Mouse (Mus musculus) hindbrain, embryonic 11.5 days (tissue): ENCODE results near the gene Smarcc2. TPM values are rescaled to one million over a fixed set of nuclear protein-coding genes. Genes with fewer than 3 reads are reported as not detected.
A peak's percentile ranks its signal among the peaks of the same experiment; 100 is the strongest.

Source experiments
- ATAC-seq: fragments of 200-750 bp; cut with Nextera tagmentation; 2 replicates; pipeline ENCODE4 v1.8.0; 2017; ENCODE audit warnings: mild to moderate bottlenecking, moderate TSS enrichment, moderate library complexity; ENCODE audit not compliant: low FRiP score
- DNase-seq: peaks from one replicate; pipeline ENCODE4 v3.0.0-alpha.2; 2015; ENCODE audit warnings: low spot score
- H3K27ac ChIP-seq: fragments of 300-500 bp; sonication (generic); 2 replicates; pipeline ENCODE4 v1.5.1; 2014; ENCODE audit warnings: mild to moderate bottlenecking, low read depth, low read length
- H3K27me3 ChIP-seq: fragments of 300-500 bp; sonication (generic); 2 replicates; pipeline ENCODE4 v1.6.1; 2014; ENCODE audit warnings: mild to moderate bottlenecking, low read length, moderate library complexity, mixed read lengths; ENCODE audit not compliant: control insufficient read depth, insufficient read depth
- H3K36me3 ChIP-seq: fragments of 300-500 bp; sonication (generic); 2 replicates; pipeline ENCODE4 v1.6.1; 2014; ENCODE audit warnings: mild to moderate bottlenecking, low read length, moderate library complexity, mixed read lengths; ENCODE audit not compliant: control insufficient read depth, insufficient read depth
- H3K4me1 ChIP-seq: fragments of 300-500 bp; sonication (generic); replicated peaks from 2 replicates; pipeline ENCODE4 v1.6.1; 2014; ENCODE audit warnings: low read length, mixed read lengths; ENCODE audit not compliant: control insufficient read depth, insufficient read depth
- H3K4me2 ChIP-seq: fragments of 300-500 bp; sonication (generic); replicated peaks from 2 replicates; pipeline ENCODE4 v1.6.1; 2014; ENCODE audit warnings: mild to moderate bottlenecking, low read depth, low read length
- H3K4me3 ChIP-seq: fragments of 300-500 bp; sonication (generic); 2 replicates; pipeline ENCODE4 v1.5.1; 2014; ENCODE audit warnings: low read depth, low read length
- H3K9ac ChIP-seq: fragments of 300-500 bp; sonication (generic); 2 replicates; pipeline ENCODE4 v1.6.1; 2014; ENCODE audit warnings: low read depth, low read length
- H3K9me3 ChIP-seq: fragments of 300-500 bp; sonication (generic); 2 replicates; pipeline ENCODE4 v1.6.1; 2016; ENCODE audit warnings: low read length; ENCODE audit not compliant: control insufficient read depth
- WGBS: fragments of 180-500 bp; shearing (Covaris S2); extraction: QIAGEN DNeasy Blood & Tissue Kit; methylation state at CpG from one replicate; pipeline ENCODE4 v1.1.7; 2014; 5-methylcytosine and 5-hydroxymethylcytosine counted together
- polyA plus RNA-seq: library from polyadenylated mRNA; unstranded; fragments of >200 nt; fragmentation: Nextera tagmentation; extraction: Ambion mirVana; gene quantifications from 2 replicates; pipeline ENCODE4 v1.2.1, GENCODE M21; 2014

Gene Smarcc2
- polyA plus RNA-seq, 1 experiment from 2014 or later = 170 TPM

- H3K27ac ChIP-seq = no peak overlapping the region
- DNase-seq (peak; percentile 92), ATAC-seq (peak; percentile 85)
- H3K4me2 ChIP-seq = no peak overlapping the region
- H3K27me3 ChIP-seq = no peaks in the 10 kb centered on the region
- 19% methylated on average over 18 of the region's 18 CpGs for WGBS
- H3K4me1 ChIP-seq = no peaks in the 10 kb centered on the region
- no peak overlapping the region for H3K9ac ChIP-seq
- no peak overlapping the region for H3K4me3 ChIP-seq
- no peaks in the 10 kb centered on the region for H3K9me3 ChIP-seq
- no peaks in the 10 kb centered on the region for H3K36me3 ChIP-seq
Observed at GRCm38 (mm10) chr10:128536266-128536940, 77.4 kb downstream of the Smarcc2 start.

DNA sequence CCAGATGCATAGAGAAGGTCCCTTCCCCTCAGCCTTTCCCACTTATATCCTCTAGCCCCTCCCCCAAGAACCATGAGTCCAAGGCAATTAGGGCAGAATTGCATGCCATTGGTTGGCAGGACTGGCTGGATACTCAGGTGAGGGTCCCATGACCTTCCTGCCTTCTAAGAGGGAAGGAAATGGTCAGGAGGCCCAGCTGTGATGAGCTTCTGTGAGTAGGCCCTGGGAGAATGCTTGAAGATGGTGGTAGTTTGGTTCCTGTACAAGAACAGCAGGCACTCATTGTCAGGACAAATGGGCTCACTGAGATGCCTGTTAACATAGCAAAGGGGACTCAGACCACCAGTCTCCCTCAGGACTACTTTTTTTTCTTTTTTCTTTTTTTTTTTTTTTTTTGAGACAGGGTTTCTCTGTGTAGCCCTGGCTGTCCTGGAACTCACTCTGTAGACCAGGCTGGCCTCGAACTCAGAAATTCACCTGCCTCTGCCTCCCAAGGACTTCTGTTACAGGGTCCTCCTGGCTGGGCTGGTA lies 79.4 kb downstream of the Smarcc2 start:
- ATAC-seq (no peak), DNase-seq (no peak)
- H3K27ac ChIP-seq = no peak overlapping the region
- H3K9ac ChIP-seq = no peak overlapping the region
- H3K36me3 ChIP-seq = no peaks in the 10 kb centered on the region
- no peak overlapping the region for H3K4me2 ChIP-seq
- H3K4me1 ChIP-seq = no peaks in the 10 kb centered on the region
- no peaks in the 10 kb centered on the region for H3K27me3 ChIP-seq
- 86% methylated on average over 1 of the region's 1 CpGs for WGBS
- no peaks in the 10 kb centered on the region for H3K9me3 ChIP-seq
- no peak overlapping the region for H3K4me3 ChIP-seq

Other genes with a start within 250 kb of the Smarcc2 start
- gene Spryd4, start 247.4 kb upstream of the Smarcc2 start, polyA plus RNA-seq = 25.2 and 31.1 TPM in 2 replicates
- gene Mip, start 233.4 kb upstream of the Smarcc2 start, polyA plus RNA-seq = 0.11 TPM in 1 of 2 replicates, not detected in the other
- gene Timeless, start 227.2 kb upstream of the Smarcc2 start, polyA plus RNA-seq = 43.1 and 43.8 TPM in 2 replicates
- 0.17 and 0.36 TPM in 2 replicates for gene Apon, start 205.2 kb upstream of the Smarcc2 start, polyA plus RNA-seq
- not detected in 2 replicates for gene Apof, start 190.6 kb upstream of the Smarcc2 start, polyA plus RNA-seq
- gene Stat2, start 188.7 kb upstream of the Smarcc2 start, polyA plus RNA-seq = 15.4 and 17.3 TPM in 2 replicates
- 0.28 TPM in 1 of 2 replicates, not detected in the other for gene Il23a, start 160.5 kb upstream of the Smarcc2 start, polyA plus RNA-seq
- 30.5 and 31.2 TPM in 2 replicates for gene Pan2, start 155.9 kb upstream of the Smarcc2 start, polyA plus RNA-seq
- 229 and 245 TPM in 2 replicates for gene Cnpy2, start 136.8 kb upstream of the Smarcc2 start, polyA plus RNA-seq
- gene Cs, start 121.5 kb upstream of the Smarcc2 start, polyA plus RNA-seq = 242 and 254 TPM in 2 replicates
- gene Coq10a, start 90.3 kb upstream of the Smarcc2 start, polyA plus RNA-seq = 23.8 and 24.5 TPM in 2 replicates
- 9.5 and 12.3 TPM in 2 replicates for gene Ankrd52, start 82.1 kb upstream of the Smarcc2 start, polyA plus RNA-seq
- gene Slc39a5, start 58.0 kb upstream of the Smarcc2 start, polyA plus RNA-seq = not detected in 2 replicates
- 125 and 130 TPM in 2 replicates for gene Nabp2, start 47.8 kb upstream of the Smarcc2 start, polyA plus RNA-seq
- 44.2 and 44.7 TPM in 2 replicates for gene Rnf41, start 47.6 kb upstream of the Smarcc2 start, polyA plus RNA-seq
- gene Myl6, start 34.9 kb downstream of the Smarcc2 start, polyA plus RNA-seq = 742 and 751 TPM in 2 replicates
- 3.3 and 4.2 TPM in 2 replicates for gene Myl6b, start 39.4 kb downstream of the Smarcc2 start, polyA plus RNA-seq
- gene Esyt1, start 66.6 kb downstream of the Smarcc2 start, polyA plus RNA-seq = 12.6 and 15.7 TPM in 2 replicates
- gene Zc3h10, start 88.5 kb downstream of the Smarcc2 start, polyA plus RNA-seq = 14.1 and 15.0 TPM in 2 replicates
- 2,785 and 2,836 TPM in 2 replicates for gene Rpl41, start 90.1 kb downstream of the Smarcc2 start, polyA plus RNA-seq
- gene Pa2g4, start 106.7 kb downstream of the Smarcc2 start, polyA plus RNA-seq = 220 and 243 TPM in 2 replicates
- gene Erbb3, start 130.4 kb downstream of the Smarcc2 start, polyA plus RNA-seq = 4.6 and 7.0 TPM in 2 replicates
- gene Rps26, start 167.5 kb downstream of the Smarcc2 start, polyA plus RNA-seq = 596 and 615 TPM in 2 replicates
- gene Ikzf4, start 186.7 kb downstream of the Smarcc2 start, polyA plus RNA-seq = 4.3 and 4.9 TPM in 2 replicates
- gene Suox, start 214.8 kb downstream of the Smarcc2 start, polyA plus RNA-seq = 12.0 and 14.8 TPM in 2 replicates
- gene Rab5b, start 237.0 kb downstream of the Smarcc2 start, polyA plus RNA-seq = 76.0 and 83.0 TPM in 2 replicates
- gene Pmel, start 244.9 kb downstream of the Smarcc2 start, polyA plus RNA-seq = 4.5 and 5.8 TPM in 2 replicates
- 75.2 and 86.5 TPM in 2 replicates for gene Cdk2, start 245.8 kb downstream of the Smarcc2 start, polyA plus RNA-seq